Mouse (Mus musculus) lung, postnatal 25 days (tissue): ENCODE measurements around the gene Dennd1c.
"Not testable (repeated sequence)": the region's sequence is repeated elsewhere in the genome, so short reads cannot be mapped to it uniquely, and the experiment has no call there.

ENCODE experiments used
- DNase-seq: peaks from one replicate; pipeline ENCODE4 v3.0.0; 2022; ENCODE audit warnings: low spot score

Gene Dennd1c

DNA sequence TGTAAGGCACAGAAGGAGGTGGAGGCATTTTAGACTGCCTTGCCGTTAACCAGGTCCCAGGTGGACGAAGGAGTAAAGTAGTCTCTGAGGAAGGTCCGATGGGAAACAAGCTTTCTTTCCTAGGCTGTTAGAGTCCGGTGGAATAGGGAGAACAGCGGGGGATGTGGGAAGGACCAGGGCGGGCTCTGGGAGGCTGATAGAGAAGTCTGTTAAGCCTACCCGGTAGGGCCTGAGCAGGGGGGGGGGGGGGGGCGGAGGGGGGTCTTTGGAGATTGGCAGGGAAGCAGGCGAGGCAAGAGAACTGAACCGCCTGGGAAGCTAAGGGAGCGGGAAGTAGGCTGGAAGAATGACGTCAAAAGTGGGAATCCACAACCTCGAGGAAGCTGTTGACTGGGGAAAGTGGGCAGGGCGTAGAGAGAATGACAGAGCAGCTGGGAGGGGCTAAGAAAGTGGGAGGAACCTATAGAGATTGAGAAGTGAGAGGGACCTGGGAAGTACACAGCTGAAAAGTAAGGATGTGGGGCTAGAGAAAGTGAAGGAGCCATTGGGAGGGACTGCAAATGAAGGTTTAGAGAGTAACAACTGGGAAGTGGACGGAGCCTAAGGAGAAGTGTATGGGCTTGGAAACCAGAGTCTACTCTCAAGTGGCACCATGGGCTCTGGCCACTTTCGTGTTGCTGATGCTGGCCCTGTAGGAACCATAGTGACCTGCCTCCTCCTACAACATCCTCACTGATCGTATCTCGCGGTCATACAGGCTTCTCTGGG is 17.7 kb upstream of the Dennd1c start:
- DNase-seq: peak; percentile 85

DNA sequence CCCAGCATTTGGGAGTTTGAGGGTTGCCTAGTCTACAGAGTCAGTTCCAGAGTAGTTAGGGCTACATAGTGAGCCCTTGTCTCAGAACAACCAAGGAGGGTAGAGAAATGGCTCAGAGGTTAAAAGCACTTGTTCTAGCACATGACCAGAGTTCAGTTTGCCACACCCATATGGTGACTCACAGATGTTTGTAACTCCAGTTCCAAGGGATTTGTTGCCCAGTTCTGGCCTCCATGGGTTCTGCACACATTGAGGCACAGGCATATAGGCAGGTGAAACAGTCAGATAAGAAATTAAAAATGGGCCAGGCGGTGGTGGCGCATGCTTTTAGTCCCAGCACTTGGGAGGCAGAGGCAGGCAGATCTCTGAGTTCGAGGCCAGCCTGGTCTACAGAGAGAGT is 15.9 kb upstream of the Dennd1c start:
- no peak for DNase-seq

DNA sequence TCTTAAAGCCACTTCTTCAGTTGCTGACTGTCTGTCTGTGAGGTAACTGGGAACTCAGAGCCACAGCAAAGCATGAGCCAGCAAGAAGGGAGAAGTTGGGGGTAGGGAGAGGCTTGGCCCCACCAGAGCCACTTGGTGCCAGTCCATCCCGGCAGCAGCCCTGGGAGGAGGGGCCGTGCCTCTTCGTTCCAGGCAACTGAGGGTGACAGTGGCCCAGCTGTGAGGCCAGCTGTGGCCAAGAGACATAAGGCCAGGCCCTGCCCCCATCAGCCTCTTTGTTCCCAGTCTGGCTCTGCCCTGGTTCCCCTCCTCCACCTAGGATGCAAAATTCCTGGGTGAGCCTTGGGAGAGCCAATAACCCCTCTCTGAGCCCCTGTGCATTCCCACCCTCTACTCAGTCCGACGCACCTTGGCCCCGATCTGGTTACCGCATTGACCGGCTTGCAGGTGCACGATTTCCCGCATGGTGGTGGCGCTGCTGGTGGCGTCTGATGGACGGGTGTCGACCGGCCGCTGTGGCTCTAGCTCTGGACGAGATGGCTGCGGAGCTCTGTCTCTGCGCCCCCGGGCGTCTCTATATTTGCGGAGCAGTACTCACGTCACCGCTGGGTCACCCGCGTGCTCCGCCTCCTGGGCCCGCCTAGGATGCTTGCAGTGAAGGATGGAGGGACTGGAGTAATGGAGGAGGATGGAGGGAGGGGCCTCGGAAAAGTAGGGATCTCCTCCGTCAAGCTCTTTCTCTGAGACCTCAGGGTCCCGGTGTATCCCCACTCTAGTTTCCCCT is 8.9 kb upstream of the Dennd1c start, which contains the start of gene Tubb4a:
Gene Tubb4a, minus strand, starts transcription at position 734 of the 784 bp plus-strand sequence.
- DNase-seq: no peak

DNA sequence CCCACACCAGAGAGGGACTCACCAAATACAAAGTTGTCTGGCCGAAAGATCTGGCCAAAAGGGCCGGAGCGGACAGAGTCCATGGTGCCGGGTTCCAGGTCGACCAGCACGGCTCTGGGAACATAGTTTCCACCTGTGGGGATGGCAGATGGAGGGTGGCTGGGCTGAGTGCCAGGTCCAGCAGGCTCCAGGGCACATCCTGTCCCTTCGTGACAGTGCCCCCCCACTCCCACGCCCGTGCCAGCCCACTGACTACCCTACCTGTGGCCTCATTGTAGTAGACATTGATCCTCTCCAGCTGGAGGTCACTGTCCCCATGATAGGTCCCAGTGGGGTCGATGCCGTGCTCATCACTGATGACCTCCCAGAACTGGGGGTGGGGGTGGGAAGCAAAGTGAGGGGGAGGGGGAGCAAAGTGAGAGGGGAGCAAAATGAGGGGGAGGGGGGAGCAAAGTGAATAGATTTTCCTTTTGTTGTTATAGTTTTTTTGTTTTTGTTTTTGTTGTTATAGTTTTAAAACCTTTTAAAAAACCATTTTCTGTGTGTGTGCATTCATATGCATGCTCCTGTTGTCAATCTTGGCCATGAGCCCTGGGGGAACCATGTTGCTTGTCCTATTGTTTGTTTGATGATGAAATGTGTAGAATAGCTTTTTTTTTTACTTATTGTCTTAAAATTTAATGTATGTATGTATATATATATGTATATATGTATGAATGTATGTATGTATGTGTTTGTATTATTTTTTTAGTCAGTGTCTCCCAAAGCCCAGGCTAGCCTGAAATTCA is 7.8 kb upstream of the Dennd1c start:
- no peak for DNase-seq

DNA sequence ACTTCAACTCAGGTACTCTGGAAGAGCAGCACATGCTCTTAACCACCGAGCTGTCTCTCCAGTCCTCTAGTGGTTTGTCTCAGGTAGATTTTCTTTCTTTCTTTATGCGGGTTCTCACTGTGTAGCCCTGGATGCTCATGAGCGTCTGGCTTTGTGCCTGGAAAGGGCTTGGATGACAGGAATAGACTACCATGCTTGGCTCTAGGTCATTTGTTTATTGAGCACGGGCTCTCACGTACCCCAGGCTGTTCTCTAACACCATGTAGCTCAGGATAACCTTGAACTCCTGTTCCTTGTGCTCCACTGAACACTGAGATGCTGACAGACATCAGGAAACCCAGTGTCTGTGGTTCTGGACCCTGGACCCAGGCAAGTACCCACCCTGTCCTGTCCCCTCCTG is 4.2 kb upstream of the Dennd1c start:
- DNase-seq: no peak

DNA sequence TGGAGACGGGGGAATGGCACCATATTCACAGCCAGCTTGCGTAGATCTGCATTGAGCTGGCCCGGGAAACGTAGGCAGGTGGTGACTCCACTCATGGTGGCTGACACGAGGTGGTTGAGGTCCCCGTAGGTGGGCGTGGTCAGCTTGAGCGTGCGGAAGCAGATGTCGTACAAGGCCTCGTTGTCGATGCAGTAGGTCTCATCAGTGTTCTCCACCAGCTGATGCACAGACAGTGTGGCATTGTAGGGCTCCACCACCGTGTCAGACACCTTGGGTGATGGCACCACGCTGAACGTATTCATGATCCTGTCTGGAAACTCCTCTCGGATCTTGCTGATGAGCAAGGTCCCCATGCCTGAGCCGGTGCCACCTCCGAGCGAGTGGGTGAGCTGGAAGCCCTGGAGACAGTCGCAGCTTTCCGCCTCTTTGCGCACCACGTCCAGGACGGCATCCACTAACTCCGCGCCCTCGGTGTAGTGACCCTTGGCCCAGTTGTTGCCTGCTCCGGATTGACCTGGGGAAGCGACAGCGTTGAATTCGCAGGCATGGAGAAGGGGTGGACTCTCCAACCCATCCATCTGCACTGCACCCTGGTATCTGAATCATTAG is 3.0 kb upstream of the Dennd1c start:
- no peak for DNase-seq

DNA sequence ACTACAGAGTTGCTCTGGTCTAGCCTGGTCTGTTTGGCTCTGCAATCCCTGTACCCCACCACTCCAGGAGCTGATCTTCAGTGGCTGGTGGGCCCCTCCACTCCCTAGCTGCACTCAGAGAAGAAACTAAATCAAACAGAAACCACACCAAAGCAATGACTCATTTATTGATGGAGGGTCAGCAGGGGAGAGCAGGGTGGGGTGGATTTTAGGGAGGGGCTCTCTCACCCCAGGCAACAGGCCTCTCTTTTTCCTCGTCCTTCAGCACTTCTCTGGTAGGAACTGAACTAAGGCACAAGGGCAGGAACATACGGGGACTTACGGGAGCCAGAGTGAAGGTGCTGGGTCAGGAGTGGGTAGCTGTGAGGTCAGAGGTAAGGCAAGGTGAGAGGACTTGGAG is 1.6 kb upstream of the Dennd1c start:
- no peak for DNase-seq

DNA sequence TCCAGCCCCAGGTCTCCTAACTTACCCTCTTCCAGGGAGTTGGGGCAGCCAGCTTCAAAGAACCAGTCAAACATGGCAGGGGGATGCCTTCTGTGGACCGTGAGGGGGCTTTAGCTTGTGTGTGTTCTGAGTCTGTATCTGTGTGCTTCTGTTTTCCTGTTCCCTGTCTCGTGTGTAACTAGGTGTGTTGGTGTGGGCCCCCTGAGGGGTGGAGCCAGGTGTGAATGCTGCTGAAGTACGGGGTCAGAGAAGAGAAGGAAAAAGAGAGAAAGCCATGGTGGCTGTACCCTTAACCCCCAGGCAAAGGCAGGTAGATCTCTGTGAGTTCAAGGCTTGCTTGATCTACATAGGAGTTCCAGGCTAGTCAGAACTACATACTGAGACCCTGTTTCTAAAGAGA is 1.4 kb downstream of the Dennd1c start:
- no peak for DNase-seq

DNA sequence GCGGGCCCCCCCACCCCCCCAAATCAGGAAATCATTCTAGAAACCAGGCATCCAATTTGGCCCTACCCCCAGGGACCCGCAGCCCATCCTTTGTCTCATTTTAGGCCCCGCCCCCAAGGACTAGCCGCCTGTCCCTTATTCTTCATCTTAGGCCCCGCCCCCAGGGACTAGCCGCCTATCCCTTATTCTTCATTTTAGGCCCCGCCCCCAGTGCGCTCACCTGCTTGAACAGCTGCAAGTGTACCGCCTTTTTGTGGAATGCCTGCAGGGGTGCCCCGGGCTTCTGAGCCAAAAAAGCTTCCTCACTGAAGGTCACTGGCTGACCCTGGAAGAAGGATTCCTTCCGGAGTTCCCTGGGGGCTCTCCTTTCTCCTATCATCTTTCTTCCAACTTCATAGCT is 7.6 kb downstream of the Dennd1c start:
- DNase-seq: peak; percentile 48

DNA sequence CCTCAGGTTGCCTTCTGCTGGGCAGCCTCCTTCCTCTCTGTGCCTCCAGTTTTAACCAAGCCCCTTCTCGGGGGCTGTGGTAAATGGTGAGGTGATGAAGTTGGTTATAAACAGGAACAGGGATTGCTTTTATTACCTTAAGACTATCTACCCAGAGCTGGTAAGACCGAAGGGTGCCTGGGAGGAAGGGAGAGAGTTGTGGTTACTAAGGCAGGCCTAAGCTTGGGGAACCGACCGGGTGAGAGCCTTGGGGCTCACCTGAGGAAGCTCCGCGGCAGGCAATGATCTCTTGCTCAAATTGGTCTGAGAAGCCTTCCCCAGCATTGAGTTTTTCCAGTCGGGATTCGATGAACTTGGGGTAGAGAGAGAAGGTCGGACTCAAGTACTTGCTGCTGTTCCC is 8.0 kb downstream of the Dennd1c start:
- no peak for DNase-seq

DNA sequence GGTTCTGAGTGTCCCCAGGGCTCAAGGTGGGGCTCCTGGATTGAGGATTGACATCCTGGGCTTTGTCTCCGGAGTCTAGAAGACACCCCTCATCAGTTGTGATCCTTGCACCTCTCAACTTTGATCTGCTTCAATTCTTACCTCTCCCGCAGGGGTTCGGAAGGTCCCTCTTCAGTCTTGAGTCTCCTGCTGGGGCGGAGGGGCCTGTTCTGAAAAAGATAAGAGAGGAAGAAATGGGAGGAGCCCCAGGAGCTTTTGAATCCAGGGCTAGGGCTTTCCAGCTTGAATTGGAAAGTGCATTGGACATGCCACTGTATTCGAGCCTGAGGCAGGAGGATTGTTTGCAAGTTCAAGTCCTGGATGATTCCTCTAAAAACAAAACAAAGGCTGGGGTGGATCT is 11.4 kb downstream of the Dennd1c start:
- no peak for DNase-seq

DNA sequence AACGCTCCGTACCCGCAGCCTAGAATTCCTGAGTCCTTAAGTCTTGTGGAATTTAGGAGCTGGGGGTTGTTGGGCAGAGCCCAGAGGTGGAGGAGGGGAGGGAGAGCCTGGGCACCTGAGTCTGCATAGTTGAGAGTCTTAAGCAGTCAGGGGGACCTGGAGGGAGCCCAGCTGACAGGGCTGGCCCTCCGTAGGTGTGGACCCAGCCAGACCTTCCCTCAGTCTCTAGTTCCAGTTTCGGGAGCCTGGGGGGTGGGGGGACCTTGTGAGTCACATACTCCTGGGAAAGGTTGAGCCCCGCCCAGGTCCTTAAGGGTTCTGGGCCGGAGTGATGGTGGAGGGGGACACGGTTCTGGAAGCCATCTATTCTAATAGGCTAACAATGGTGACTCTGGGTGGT is 15.3 kb downstream of the Dennd1c start:
- peak; percentile 37 for DNase-seq

DNA sequence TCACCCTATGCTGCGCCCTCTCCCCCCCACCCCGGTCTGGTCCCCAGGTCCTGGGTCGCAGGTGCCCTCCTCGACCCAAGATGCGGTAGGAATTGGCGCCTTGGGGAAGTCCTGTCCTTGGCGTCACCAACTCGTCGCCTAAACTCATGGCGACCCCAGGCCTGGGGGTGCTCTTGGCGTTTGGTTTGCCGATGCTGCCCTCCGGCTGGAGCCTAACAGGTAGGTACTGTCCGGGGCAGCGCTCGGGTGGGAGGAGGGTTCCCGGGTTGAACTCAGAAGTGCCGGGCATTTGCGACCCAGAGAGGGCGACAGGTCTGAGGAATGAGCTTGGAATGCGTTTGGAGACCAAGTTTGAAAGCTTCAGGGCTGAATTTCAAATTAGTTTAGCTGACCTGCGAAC is 15.8 kb downstream of the Dennd1c start:
- no peak for DNase-seq

DNA sequence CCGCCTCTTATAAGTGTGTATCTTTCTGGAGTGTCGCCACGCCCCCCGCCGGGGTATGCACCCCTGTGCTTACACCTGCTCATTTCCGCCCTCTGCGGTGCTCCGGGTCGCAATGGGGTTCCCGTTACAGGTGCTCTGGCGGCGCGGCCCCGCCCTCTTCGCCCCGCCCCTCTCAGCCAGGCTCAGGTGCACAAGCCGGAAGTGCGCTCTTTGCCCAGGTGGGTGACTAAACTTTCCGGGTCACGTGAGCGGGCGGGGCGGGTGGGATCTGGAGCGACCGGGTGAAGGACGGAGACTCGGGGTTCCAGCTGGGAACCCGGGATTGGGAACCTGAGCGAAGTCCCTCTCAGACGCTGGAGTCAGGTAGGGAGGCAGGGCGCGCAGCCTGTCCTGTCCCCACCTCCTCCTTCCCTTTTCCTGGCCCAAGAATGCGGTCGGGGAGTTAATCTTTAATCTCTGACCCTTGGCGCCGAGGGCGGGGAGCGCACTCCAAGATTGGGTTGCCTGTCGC is 16.2 kb downstream of the Dennd1c start:
- DNase-seq: peak; percentile 82

DNA sequence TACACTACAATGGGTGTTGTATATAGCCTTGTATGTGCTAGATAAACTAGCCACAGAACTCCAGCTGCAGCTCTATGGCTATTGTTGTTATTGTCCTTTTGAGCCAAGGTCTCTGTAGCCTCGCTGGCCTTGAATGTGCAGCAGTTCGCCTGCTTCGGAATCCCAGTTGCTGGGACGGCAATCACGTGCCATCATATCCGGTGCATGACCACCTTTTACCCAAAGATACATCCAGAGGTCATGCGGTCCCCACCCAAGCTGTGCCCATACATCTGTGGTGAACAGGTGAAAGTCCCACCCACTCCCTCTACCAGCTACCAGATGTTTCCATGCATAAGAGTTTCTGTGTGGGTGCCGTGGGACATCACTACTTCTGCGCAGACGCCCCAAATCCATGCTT is 17.2 kb downstream of the Dennd1c start:
- no peak for DNase-seq

DNA sequence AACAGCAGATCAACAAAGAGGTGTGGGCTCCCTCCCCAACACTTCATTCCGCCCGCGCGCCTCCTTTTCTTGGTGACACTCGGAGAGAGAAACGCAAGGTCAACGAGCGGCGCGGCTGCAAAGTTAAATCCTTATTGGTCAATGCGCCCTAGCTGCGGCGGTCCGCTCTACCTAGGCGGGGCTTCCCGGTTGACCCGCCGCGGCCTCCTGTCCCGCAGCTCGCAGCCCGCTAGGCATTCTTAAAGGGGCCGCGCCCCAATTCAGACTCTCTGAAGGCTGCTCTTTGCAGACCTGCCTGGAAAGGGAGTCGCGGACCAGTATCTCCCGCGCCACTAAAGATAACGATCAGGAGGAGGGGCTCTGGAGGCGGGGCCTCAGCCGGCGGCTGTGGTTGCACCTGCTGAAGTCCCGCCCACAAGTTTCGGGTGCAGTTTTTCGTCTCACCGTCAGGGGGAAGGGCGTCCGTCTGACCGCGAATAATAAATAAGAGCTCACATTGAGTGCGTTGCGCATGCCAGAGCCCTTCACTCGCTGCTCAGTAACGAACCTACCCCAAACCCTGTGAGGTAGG is 18.0 kb downstream of the Dennd1c start:
- peak; percentile 97 for DNase-seq

DNA sequence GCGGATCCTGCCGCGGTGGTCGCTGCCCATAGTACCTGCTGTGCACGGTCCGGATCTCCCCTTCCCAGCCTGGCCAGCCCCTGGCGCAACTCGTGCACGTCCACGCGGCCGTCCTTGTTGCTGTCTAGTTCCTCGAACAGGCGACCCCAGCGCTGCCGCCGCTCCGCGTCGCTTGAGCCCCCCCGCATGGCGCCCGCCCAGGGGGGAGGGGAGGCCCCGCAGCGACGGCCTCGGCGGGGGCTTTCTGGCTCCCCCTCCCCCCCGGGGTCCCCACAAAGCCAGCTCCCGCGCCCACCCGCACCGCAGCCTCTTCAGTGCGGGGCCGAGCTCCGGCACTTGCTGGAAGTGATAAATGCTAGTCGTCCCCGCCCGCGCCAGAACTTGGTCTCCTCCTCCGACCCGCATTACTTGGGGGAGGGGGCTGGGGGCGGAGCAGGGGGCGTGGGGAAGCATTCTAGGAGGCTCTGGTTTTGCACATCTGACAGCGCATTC is 18.8 kb downstream of the Dennd1c start, which contains the start of gene Slc25a23:
Gene Slc25a23, minus strand, starts transcription at position 378 of the 492 bp plus-strand sequence.
- DNase-seq: peak; percentile 41

DNA sequence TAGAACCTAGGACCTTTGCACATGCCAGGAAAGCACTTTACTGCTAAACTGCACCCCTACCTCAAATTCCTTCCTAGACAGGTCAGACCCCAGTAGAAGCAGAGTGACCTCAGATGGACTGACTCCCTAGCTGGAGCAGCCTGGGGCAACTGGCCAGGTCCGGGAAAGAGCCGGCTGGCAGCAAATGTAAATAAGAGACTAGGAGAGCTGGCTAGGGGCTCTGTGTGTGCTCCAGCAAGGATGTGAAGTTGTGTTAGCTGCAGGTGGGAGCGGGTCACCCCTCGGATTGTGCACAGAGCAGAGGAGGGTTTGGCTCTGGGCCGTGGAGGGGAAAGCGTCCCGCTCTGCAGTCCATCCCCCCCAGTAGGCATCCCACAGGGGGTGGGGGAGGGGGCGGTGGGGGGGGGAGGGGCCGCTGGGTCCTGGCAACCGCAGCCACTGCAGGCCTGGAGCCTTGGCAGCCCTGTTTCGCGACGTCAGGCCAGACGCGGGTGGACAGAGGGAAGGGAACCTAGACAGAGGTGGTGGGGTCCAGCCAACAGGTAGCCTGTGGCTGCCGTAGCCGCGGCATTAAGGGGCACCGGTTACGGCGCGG is 19.3 kb downstream of the Dennd1c start, which contains the start of gene Crb3:
Gene Crb3, plus strand, starts transcription at position 215 of the 595 bp plus-strand sequence.
- peak; percentile 28 for DNase-seq

DNA sequence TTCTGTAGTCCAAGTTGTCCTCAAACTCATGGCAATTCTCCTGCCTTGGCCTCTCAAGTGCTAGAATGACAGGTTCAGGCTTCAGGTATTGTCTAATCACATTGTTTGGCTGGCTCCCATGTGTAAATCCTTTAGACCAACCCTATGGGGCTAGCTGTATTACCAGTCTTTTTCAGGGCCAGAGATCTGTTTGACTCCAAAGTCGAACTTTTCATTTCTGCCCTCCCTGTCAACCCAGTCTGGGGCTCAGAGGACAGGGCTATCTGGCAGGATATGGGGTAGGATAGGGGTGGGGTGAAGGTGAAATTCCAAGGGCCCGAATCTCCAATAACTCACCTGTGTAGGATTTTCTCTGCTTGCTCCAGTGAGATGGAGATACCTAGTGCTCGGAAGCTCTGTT is 22.1 kb downstream of the Dennd1c start:
- DNase-seq: no peak

DNA sequence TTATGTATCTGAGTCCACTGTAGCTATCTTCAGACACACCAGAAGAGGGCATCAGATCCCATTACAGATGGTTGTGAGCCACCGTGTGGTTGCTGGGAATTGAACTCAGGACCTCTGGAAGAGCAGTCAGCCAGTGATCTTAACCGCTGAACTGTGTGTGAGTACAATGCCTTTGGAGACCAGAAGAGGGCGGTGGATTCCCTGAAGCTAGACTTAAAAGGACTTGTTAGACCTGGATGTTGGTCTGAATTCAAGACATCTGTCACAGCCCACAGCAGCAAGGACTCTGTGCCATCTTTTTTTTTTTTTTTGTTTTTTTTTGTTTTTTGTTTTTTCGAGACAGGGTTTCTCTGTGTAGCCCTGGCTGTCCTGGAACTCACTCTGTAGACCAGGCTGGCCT is 26.6 kb downstream of the Dennd1c start:
- not testable (repeated sequence) for DNase-seq

DNA sequence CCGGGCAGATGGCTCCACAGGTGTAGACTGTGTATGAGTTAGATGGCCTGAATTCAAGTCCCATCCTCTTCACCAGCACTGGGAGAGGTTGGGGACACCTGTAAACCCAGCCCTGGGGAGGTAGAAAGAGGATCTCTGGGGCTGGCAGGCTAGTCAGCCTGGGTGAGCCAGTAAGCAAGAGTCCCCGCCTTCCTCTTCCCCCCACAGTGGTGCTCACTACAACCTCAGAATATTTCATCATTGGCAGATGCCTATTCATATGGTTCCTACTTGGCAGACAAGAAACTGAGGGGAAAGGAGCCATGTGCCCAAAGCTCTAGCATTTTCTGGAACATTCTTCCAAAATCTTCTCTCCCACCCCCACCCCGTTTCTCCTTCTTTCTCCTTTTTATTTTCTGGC is 29.5 kb downstream of the Dennd1c start:
- DNase-seq: no peak
